Mouse (Mus musculus) embryo, embryonic 11 days (tissue): ENCODE data around the gene Colgalt2.

ENCODE experiments used
- DNase-seq: peaks from one replicate; pipeline ENCODE4 v3.0.0-alpha.2; 2015

Gene Colgalt2

GRCm38 (mm10) chr1:152538817-152539216 is 139.2 kb downstream of the Colgalt2 start:
- no peak for DNase-seq

GRCm38 (mm10) chr1:152540304-152540887 is 140.8 kb downstream of the Colgalt2 start:
- no peak for DNase-seq

- no peak for DNase-seq
Measured at GRCm38 (mm10) chr1:152542747-152543378, 143.2 kb downstream of the Colgalt2 start.

- DNase-seq = no peak
Measured at GRCm38 (mm10) chr1:152543449-152544159, 144.0 kb downstream of the Colgalt2 start.

GRCm38 (mm10) chr1:152549061-152549738 is 149.6 kb downstream of the Colgalt2 start:
- DNase-seq = no peak

- peak; percentile 39 for DNase-seq
Measured at GRCm38 (mm10) chr1:152550544-152550943, 150.9 kb downstream of the Colgalt2 start.

- no peak for DNase-seq
Measured at GRCm38 (mm10) chr1:152550973-152551372, 151.3 kb downstream of the Colgalt2 start.

- no peak for DNase-seq
Measured at GRCm38 (mm10) chr1:152553912-152554547, 154.4 kb downstream of the Colgalt2 start.

GRCm38 (mm10) chr1:152555944-152556573 is 156.4 kb downstream of the Colgalt2 start:
- DNase-seq = peak; percentile 83

- DNase-seq = peak; percentile 53
Measured at GRCm38 (mm10) chr1:152556576-152557281, 157.1 kb downstream of the Colgalt2 start.
